10 mouse cellular contexts compared by ENCODE assay signal in genomic region chr16:94087570-94088225, GRCm38 (mm10). TPM values are rescaled to one million over a fixed set of nuclear protein-coding genes. Genes with fewer than 3 reads are reported as not detected.
DNase-seq lines count a peak whose midpoint lies in the region; ATAC-seq and TF ChIP-seq lines count a peak whose summit lies in the region.
"Had no signal": no experiment of that assay in that cellular context is flagged by ENCODE, and none has a peak within 500 bp of the region (broad histone marks: within the 10 kb centered on the region; RNA-seq: fewer than 3 reads in every experiment).

No protein-coding gene starts in this region.

- 11% methylated on average over 16 of the region's 16 CpGs for WGBS in heart, postnatal 0 days
- WGBS in heart, adult 2 months, result 16% methylated on average over 16 of the region's 16 CpGs
- WGBS in midbrain, embryonic 11.5 days, result 2% methylated on average over 16 of the region's 16 CpGs
- WGBS in midbrain, embryonic 15.5 days, result 4% methylated on average over 16 of the region's 16 CpGs
- 4% methylated on average over 16 of the region's 16 CpGs for WGBS in limb, embryonic 10.5 days
- 20% methylated on average over 16 of the region's 16 CpGs for WGBS in stomach, postnatal 0 days

- DNase-seq in heart, postnatal 0 days (ENCODE audit: low spot score), result no peak
- DNase-seq in heart, adult 2 months, result no peak
- peak; percentile 96 for DNase-seq in midbrain, embryonic 11.5 days (ENCODE audit: low spot score, missing footprints)
- DNase-seq in limb, embryonic 10.5 days (ENCODE audit: low spot score), result peak; percentile 62
- no peak for DNase-seq in stomach, postnatal 0 days (ENCODE audit: low spot score)
- DNase-seq in natural killer cell, adult 2 months (ENCODE audit: low spot score in 2 of 2), result no peak
- DNase-seq: lung, postnatal 14 days had no signal

- no peak for TF ChIP-seq EP300 in heart, postnatal 0 days (IDR thresholded peaks at IDR 0.05; ENCODE audit: low read depth)
- TF ChIP-seq EP300 in heart, adult 2 months (IDR thresholded peaks at IDR 0.05; ENCODE audit: insufficient read depth, low read depth, low read length), result no peak
- TF ChIP-seq EP300 in stomach, postnatal 0 days (optimal IDR thresholded peaks at IDR 0.05), result no peak

- peak overlapping the region; percentile 21 for H3K4me2 ChIP-seq in heart, postnatal 0 days (ENCODE audit: low read depth, low read length)
- H3K4me2 ChIP-seq in midbrain, embryonic 11.5 days, result peak overlapping the region; percentile 34
- H3K4me2 ChIP-seq in midbrain, embryonic 15.5 days, result no peak overlapping the region
- peak overlapping the region; percentile 12; the same call in 1 of the 2 replicates for H3K4me2 ChIP-seq in stomach, postnatal 0 days (replicated peaks; ENCODE audit: low read depth)

- H3K79me2 ChIP-seq in heart, adult 2 months (replicated peaks; ENCODE audit: control insufficient read depth, insufficient read depth, low read length), result no peaks in the 10 kb centered on the region

- H3K27ac ChIP-seq in heart, postnatal 0 days (ENCODE audit: low read depth), result no peak overlapping the region
- no peak overlapping the region for H3K27ac ChIP-seq in heart, adult 2 months
- no peak overlapping the region for H3K27ac ChIP-seq in midbrain, embryonic 11.5 days (ENCODE audit: low read depth, low read length)
- no peak overlapping the region for H3K27ac ChIP-seq in midbrain, embryonic 15.5 days
- peak overlapping the region; percentile 68 for H3K27ac ChIP-seq in limb, embryonic 10.5 days
- no peak overlapping the region for H3K27ac ChIP-seq in stomach, postnatal 0 days (replicated peaks)

- intact Hi-C loops in heart, adult 2 months (cut with DNase I), result no loop called here

- no peaks in the 10 kb centered on the region for H3K36me3 ChIP-seq in heart, postnatal 0 days (replicated peaks; ENCODE audit: control insufficient read depth, insufficient read depth, low read length)
- no peaks in the 10 kb centered on the region for H3K36me3 ChIP-seq in heart, adult 2 months (ENCODE audit: control insufficient read depth, insufficient read depth, low read length)
- H3K36me3 ChIP-seq in midbrain, embryonic 11.5 days (ENCODE audit: control insufficient read depth, insufficient read depth, low read length), result no peaks in the 10 kb centered on the region
- H3K36me3 ChIP-seq in midbrain, embryonic 15.5 days (replicated peaks), result no peaks in the 10 kb centered on the region
- no peaks in the 10 kb centered on the region for H3K36me3 ChIP-seq in limb, embryonic 10.5 days
- no peaks in the 10 kb centered on the region for H3K36me3 ChIP-seq in stomach, postnatal 0 days (ENCODE audit: control insufficient read depth, insufficient read depth, low read length)

- no peak for TF ChIP-seq CTCF in heart, postnatal 0 days (IDR thresholded peaks at IDR 0.05; ENCODE audit: low read depth)
- TF ChIP-seq CTCF in heart, adult 2 months (IDR thresholded peaks at IDR 0.05), result no peak
- no peak for TF ChIP-seq CTCF in stomach, postnatal 0 days (IDR thresholded peaks at IDR 0.05; ENCODE audit: low read depth)

- H3K27me3 ChIP-seq in heart, postnatal 0 days (ENCODE audit: control insufficient read depth, insufficient read depth, low read length), result peaks cover 100% of the 10 kb centered on the region
- peaks cover 41% of the 10 kb centered on the region for H3K27me3 ChIP-seq in heart, adult 2 months (ENCODE audit: control insufficient read depth, insufficient read depth, low read length)
- H3K27me3 ChIP-seq in midbrain, embryonic 11.5 days (ENCODE audit: control insufficient read depth, insufficient read depth, low read length), result peaks cover 97% of the 10 kb centered on the region
- H3K27me3 ChIP-seq in midbrain, embryonic 15.5 days (replicated peaks), result peaks cover 89% of the 10 kb centered on the region
- peaks cover 100% of the 10 kb centered on the region for H3K27me3 ChIP-seq in limb, embryonic 10.5 days (ENCODE audit: low read depth, poor library complexity, severe bottlenecking)
- peaks cover 13% of the 10 kb centered on the region; the same call in 1 of the 2 replicates for H3K27me3 ChIP-seq in stomach, postnatal 0 days (ENCODE audit: control insufficient read depth, insufficient read depth, low read length)

- H3K9me3 ChIP-seq in heart, postnatal 0 days (replicated peaks; ENCODE audit: control insufficient read depth, low read length), result no peaks in the 10 kb centered on the region
- no peaks in the 10 kb centered on the region for H3K9me3 ChIP-seq in midbrain, embryonic 11.5 days (ENCODE audit: control insufficient read depth, low read length)
- H3K9me3 ChIP-seq in midbrain, embryonic 15.5 days, result no peaks in the 10 kb centered on the region
- H3K9me3 ChIP-seq in limb, embryonic 10.5 days (replicated peaks), result no peaks in the 10 kb centered on the region
- H3K9me3 ChIP-seq in stomach, postnatal 0 days (ENCODE audit: control insufficient read depth, low read length), result no peaks in the 10 kb centered on the region

- H3K4me1 ChIP-seq in heart, postnatal 0 days (ENCODE audit: control insufficient read depth, insufficient read depth), result peaks cover 4% of the 10 kb centered on the region; the same call in 1 of the 2 replicates
- H3K4me1 ChIP-seq in heart, adult 2 months (ENCODE audit: control insufficient read depth, insufficient read depth, low read length), result no peaks in the 10 kb centered on the region
- peaks cover 16% of the 10 kb centered on the region for H3K4me1 ChIP-seq in midbrain, embryonic 11.5 days (ENCODE audit: control insufficient read depth, insufficient read depth, low read length)
- H3K4me1 ChIP-seq in midbrain, embryonic 15.5 days, result peaks cover 19% of the 10 kb centered on the region
- peaks cover 38% of the 10 kb centered on the region for H3K4me1 ChIP-seq in limb, embryonic 10.5 days
- no peaks in the 10 kb centered on the region for H3K4me1 ChIP-seq in stomach, postnatal 0 days (replicated peaks; ENCODE audit: control insufficient read depth, insufficient read depth)

- no peak for ATAC-seq in heart, postnatal 0 days (ENCODE audit: insufficient read depth, low read depth)
- no peak for ATAC-seq in midbrain, embryonic 11.5 days (ENCODE audit: low FRiP score)
- ATAC-seq in midbrain, embryonic 15.5 days (replicated peaks), result no peak
- no peak for ATAC-seq in stomach, postnatal 0 days (ENCODE audit: low FRiP score, low TSS enrichment)

- no peak for TF ChIP-seq POLR2A in heart, adult 2 months (IDR thresholded peaks at IDR 0.05; ENCODE audit: insufficient read depth, low read depth, low read length)

- H3K4me3 ChIP-seq in heart, postnatal 0 days (ENCODE audit: low read depth, low read length), result peak overlapping the region; percentile 24
- H3K4me3 ChIP-seq in heart, adult 2 months, result no peak overlapping the region
- peak overlapping the region; percentile 27 for H3K4me3 ChIP-seq in midbrain, embryonic 11.5 days (ENCODE audit: low read depth, low read length)
- H3K4me3 ChIP-seq in midbrain, embryonic 15.5 days, result no peak overlapping the region
- peak overlapping the region; percentile 54 for H3K4me3 ChIP-seq in limb, embryonic 10.5 days
- peak overlapping the region; percentile 20 for H3K4me3 ChIP-seq in stomach, postnatal 0 days (ENCODE audit: low read depth, low read length)

- no peak overlapping the region for H3K9ac ChIP-seq in heart, postnatal 0 days (replicated peaks; ENCODE audit: low read depth, low read length)
- H3K9ac ChIP-seq in heart, adult 2 months (ENCODE audit: low read depth, low read length), result no peak overlapping the region
- peak overlapping the region; percentile 41 for H3K9ac ChIP-seq in midbrain, embryonic 11.5 days (ENCODE audit: low read length)
- H3K9ac ChIP-seq in midbrain, embryonic 15.5 days, result no peak overlapping the region
- H3K9ac ChIP-seq in stomach, postnatal 0 days (ENCODE audit: low read length), result no peak overlapping the region

RNA-seq across cellular contexts. Expression of gene Sim2, which starts 3.0 kb away (rescaled TPM):
- total RNA-seq in heart, postnatal 0 days (2014; rRNA removed; ENCODE audit: low replicate concordance), result not detected in 2 replicates
- polyA plus RNA-seq in heart, postnatal 0 days (2015; fragmentation: Nextera tagmentation; extraction: Ambion mirVana), result 0.03 TPM in 1 of 2 replicates, not detected in the other
- total RNA-seq in heart, adult 2 months (2021), result not detected
- 0.12 TPM in 1 of 2 replicates, not detected in the other for polyA plus RNA-seq in heart, adult 2 months (2012; rRNA removed)
- polyA plus RNA-seq in midbrain, embryonic 11.5 days (2014; fragmentation: Nextera tagmentation; extraction: Ambion mirVana), result 1.8 and 2.3 TPM in 2 replicates
- 0.06 and 0.25 TPM in 2 replicates for polyA plus RNA-seq in midbrain, embryonic 15.5 days (2015; fragmentation: Nextera tagmentation; extraction: Ambion mirVana)
- polyA plus RNA-seq in limb, embryonic 10.5 days (2016; fragmentation: Nextera tagmentation; extraction: Ambion mirVana), result 2.2 and 2.9 TPM in 2 replicates
- polyA plus RNA-seq in stomach, postnatal 0 days (2015; fragmentation: Nextera tagmentation; extraction: Ambion mirVana), result 0.17 and 0.31 TPM in 2 replicates
- total RNA-seq: left cerebral cortex, postnatal 25 days had no signal
- polyA plus RNA-seq: large intestine, adult 2 months had no signal

Comparison
In these comparisons a context has a peak if more than half of its experiments do, and no peak if none do; other contexts are left out.
1. H3K4me3 ChIP-seq: peak in heart, postnatal 0 days (single experiment), midbrain, embryonic 11.5 days (single experiment), limb, embryonic 10.5 days (single experiment) and stomach, postnatal 0 days (single experiment); none in heart, adult 2 months (single experiment) and midbrain, embryonic 15.5 days (single experiment).
2. DNase-seq: peak in midbrain, embryonic 11.5 days (single experiment) and limb, embryonic 10.5 days (single experiment); none in heart, postnatal 0 days (single experiment), heart, adult 2 months (0 of 2), stomach, postnatal 0 days (single experiment) and natural killer cell, adult 2 months (0 of 2).